Mouse (Mus musculus) erythroblast, adult 5-6 weeks (primary cell): ENCODE results near the gene Kcnh7. TPM values are rescaled to one million over a fixed set of nuclear protein-coding genes. Genes with fewer than 3 reads are reported as not detected.

ENCODE experiments used
- ATAC-seq: replicated peaks from 2 replicates; pipeline ENCODE4 v1.8.0; 2016; ENCODE audit warnings: moderate number of reproducible peaks, mild to moderate bottlenecking, moderate TSS enrichment, inconsistent platforms; ENCODE audit not compliant: poor library complexity, low FRiP score, severe bottlenecking
- total RNA-seq, 2 experiments: library from RNA; stranded (forward) in 1 of 2; stranded (reverse) in 1 of 2; fragments of 150-400 nt in 1 of 2; fragments of 200-764, 138-1000 nt in 1 of 2; gene quantifications; 2 replicates each; pipeline versions ENCODE4 v1.2.3 to v1.2.4; 2015 to 2017; ENCODE audit warnings: low replicate concordance in 2 of 2

The Kcnh7 gene
- total RNA-seq, 2 experiments from 2014 or later = not detected

GRCm38 (mm10) chr2:62656072-62656471 lies 528.0 kb downstream of the Kcnh7 start:
- no peak for ATAC-seq

GRCm38 (mm10) chr2:62654519-62655338 lies 529.4 kb downstream of the Kcnh7 start:
- peak; percentile 88 for ATAC-seq

- no peak for ATAC-seq
Observed at GRCm38 (mm10) chr2:62652466-62652865, 531.6 kb downstream of the Kcnh7 start.

- no peak for ATAC-seq
Observed at GRCm38 (mm10) chr2:62651890-62652289, 532.2 kb downstream of the Kcnh7 start.

- no peak for ATAC-seq
Observed at GRCm38 (mm10) chr2:62646671-62647289, 537.3 kb downstream of the Kcnh7 start.

GRCm38 (mm10) chr2:62646014-62646645 lies 538.0 kb downstream of the Kcnh7 start, which contains the start of gene Ifih1:
Gene Ifih1 (minus strand): TSS chr2:62646255.
- peak; percentile 81 for ATAC-seq

- ATAC-seq = peak; percentile 53
Observed at GRCm38 (mm10) chr2:62645475-62645874, 538.6 kb downstream of the Kcnh7 start.

- no peak for ATAC-seq
Observed at GRCm38 (mm10) chr2:62644891-62645290, 539.2 kb downstream of the Kcnh7 start.
